Mouse (Mus musculus): ENCODE results near the gene Lrig1. TPM values are rescaled to one million over a fixed set of nuclear protein-coding genes. Genes with fewer than 3 reads are reported as not detected.
"Not testable (repeated sequence)": the region's sequence is repeated elsewhere in the genome, so short reads cannot be mapped to it uniquely, and the experiment has no call there.

The Lrig1 gene
- polyA plus RNA-seq, 1 experiment: 22.9 TPM

- H3K4me3 ChIP-seq (replicated peaks; ENCODE audit: extremely low read depth, low read depth, low read length): no peak overlapping the region
- TF ChIP-seq CTCF (IDR thresholded peaks at IDR 0.05; ENCODE audit: insufficient read depth, low read length): no peak
- no peak for TF ChIP-seq POLR2A (IDR thresholded peaks at IDR 0.05; ENCODE audit: borderline replicate concordance, extremely low read depth, low read depth, low read length)
- H3K4me1 ChIP-seq (ENCODE audit: control insufficient read depth, insufficient read depth, low read length): no peaks in the 10 kb centered on the region
- WGBS: 81% methylated on average over 1 of the region's 1 CpGs
- DNase-seq: no peak
Observed at GRCm38 (mm10) chr6:94560896-94561295, 139.1 kb downstream of the Lrig1 start.

- not testable (repeated sequence) for H3K4me1 ChIP-seq (ENCODE audit: control insufficient read depth, insufficient read depth, low read length); DNase-seq; H3K4me3 ChIP-seq (replicated peaks; ENCODE audit: extremely low read depth, low read depth, low read length)
- 63% methylated on average over 1 of the region's 1 CpGs for WGBS
Observed at GRCm38 (mm10) chr6:94558603-94559002, 141.4 kb downstream of the Lrig1 start.

Other genes starting within 250 kb of the Lrig1 start
- gene Slc25a26, start 199.8 kb downstream of the Lrig1 start, polyA plus RNA-seq (2012; rRNA removed): 5.7 and 5.9 TPM in 2 replicates